Mouse (Mus musculus) C2C12 (cell line): ENCODE data around the gene Tldc2. TPM values are rescaled to one million over a fixed set of nuclear protein-coding genes. Genes with fewer than 3 reads are reported as not detected.
A peak's percentile ranks its signal among the peaks of the same experiment; 100 is the strongest.

Source experiments
- H3K27me3 ChIP-seq: one replicate; pipeline ENCODE4 v1.6.1; 2011; ENCODE audit not compliant: control insufficient read depth, insufficient read depth, insufficient read length
- H3K36me3 ChIP-seq: one replicate; pipeline ENCODE4 v1.6.1; 2011; ENCODE audit not compliant: control insufficient read depth, insufficient read depth
- H3K4me3 ChIP-seq: one replicate; pipeline ENCODE4 v1.5.1; 2011; ENCODE audit warnings: mild to moderate bottlenecking, control low read depth; ENCODE audit not compliant: poor library complexity, insufficient read depth, severe bottlenecking
- H3K79me2 ChIP-seq: one replicate; pipeline ENCODE4 v1.6.1; 2011; ENCODE audit not compliant: control insufficient read depth, insufficient read depth
- H3K79me3 ChIP-seq: one replicate; pipeline ENCODE4 v1.6.1; 2011; ENCODE audit warnings: low read depth, control low read depth
- H3ac ChIP-seq: one replicate; pipeline ENCODE3; 2011; ENCODE audit warnings: low read depth; ENCODE audit not compliant: control insufficient read depth, insufficient read length
- CEBPB ChIP-seq: IDR thresholded peaks from one replicate; pipeline ENCODE4 v1.6.1; 2011; ENCODE audit warnings: low read depth, mild to moderate bottlenecking, control low read depth, moderate library complexity
- CTCF ChIP-seq: IDR thresholded peaks from one replicate; pipeline ENCODE4 v1.5.1; 2011; ENCODE audit not compliant: control insufficient read depth, insufficient read depth, insufficient read length
- FOSL1 ChIP-seq: IDR thresholded peaks from one replicate; pipeline ENCODE4 v1.8.0; 2011; ENCODE audit warnings: mild to moderate bottlenecking, low read length; ENCODE audit not compliant: poor library complexity, insufficient read depth, severe bottlenecking
- MAX ChIP-seq: IDR thresholded peaks from one replicate; pipeline ENCODE4 v1.6.1; 2011; ENCODE audit warnings: mild to moderate bottlenecking, control low read depth
- MYOD1 ChIP-seq: IDR thresholded peaks from one replicate; pipeline ENCODE4 v1.6.1; 2011; ENCODE audit warnings: low read depth; ENCODE audit not compliant: control insufficient read depth, insufficient read length
- MYOG ChIP-seq: IDR thresholded peaks from one replicate; pipeline ENCODE4 v1.6.1; 2011; ENCODE audit not compliant: control insufficient read depth, insufficient read length; ENCODE audit errors: extremely low read depth
- USF1 ChIP-seq: IDR thresholded peaks from one replicate; pipeline ENCODE4 v1.6.1; 2011; ENCODE audit warnings: low read depth, mild to moderate bottlenecking, control low read depth, moderate library complexity
- long read RNA-seq, 2 experiments: library from polyadenylated mRNA; unstranded; transcript quantifications; one replicate each; pipeline ENCODE4 v2.0.0; 2019 to 2020
- polyA plus RNA-seq: library from polyadenylated mRNA; unstranded; fragments of >200 nt; fragmentation: generic; extraction: Trizol; gene quantifications from one replicate; pipeline ENCODE4 v1.2.1, GENCODE M21; 2012; ENCODE audit warnings: missing spikeins

Gene Tldc2
- not detected for polyA plus RNA-seq
- long read RNA-seq, experiment 1 = 0 reads
- long read RNA-seq, experiment 2 = 0 reads

DNA sequence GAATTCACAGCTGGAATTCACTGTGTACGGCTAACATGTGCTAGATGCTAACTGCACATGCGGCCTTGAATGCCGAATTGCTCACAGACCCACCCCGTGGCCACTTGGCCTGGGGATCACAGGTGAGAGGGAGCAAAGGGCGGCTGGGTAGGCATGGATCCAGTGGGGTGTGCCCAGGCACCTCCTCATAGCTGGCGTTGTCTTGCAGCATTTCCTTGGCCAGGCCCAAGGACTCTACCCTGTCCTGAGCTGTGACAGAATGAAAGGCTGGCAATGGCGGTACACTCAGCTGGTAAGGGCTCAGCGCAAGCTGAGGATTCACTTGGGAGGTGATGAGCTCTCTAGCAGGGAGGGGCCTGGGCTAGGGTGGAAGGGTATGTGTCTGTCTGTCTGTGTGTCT, at the start of gene Tldc2:
Gene Tldc2 (plus strand): TSS at position 260 of the 400 bp plus-strand sequence.
- Histone ChIP-seq H3K79me2 (no peaks in the 10 kb centered on the region), H3ac (no peak within 1 kb of the TSS), H3K27me3 (peaks cover 5% of the 10 kb centered on the region), H3K36me3 (no peaks in the 10 kb centered on the region), H3K4me3 (no peak within 1 kb of the TSS), H3K79me3 (no peaks in the 10 kb centered on the region)
- TF ChIP-seq MYOG (no peak), CTCF (no peak), CEBPB (no peak), MAX (no peak), FOSL1 (no peak), USF1 (no peak), MYOD1 (no peak)

DNA sequence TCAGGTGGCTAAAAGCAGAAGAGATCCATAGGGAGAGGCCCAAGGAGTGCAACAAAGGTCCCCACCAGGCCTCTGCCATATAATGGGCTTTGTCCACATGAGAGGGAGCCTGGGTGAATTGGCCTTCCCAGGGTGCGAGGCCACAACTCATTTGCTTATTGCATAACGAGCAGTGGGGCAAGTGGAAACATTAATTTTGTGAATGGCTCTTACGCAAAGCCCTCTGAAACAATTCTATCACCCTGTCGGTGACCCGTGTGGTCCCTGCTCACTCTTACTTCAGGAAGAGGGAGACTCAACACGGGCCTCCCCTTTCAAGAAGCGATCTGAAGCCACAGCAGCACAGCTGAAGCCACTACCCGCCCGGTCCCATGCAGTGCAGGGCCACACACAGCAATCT, 49.6 kb upstream of the Tldc2 start:
- H3ac ChIP-seq = no peak overlapping the region
- no peak overlapping the region for H3K4me3 ChIP-seq
- no peaks in the 10 kb centered on the region for H3K79me2 ChIP-seq
- no peak for TF ChIP-seq MYOD1
- TF ChIP-seq MYOG = no peak
- TF ChIP-seq CEBPB = no peak
- TF ChIP-seq FOSL1 = no peak
- TF ChIP-seq MAX = no peak
- no peak for TF ChIP-seq CTCF
- no peak for TF ChIP-seq USF1
- peaks cover 68% of the 10 kb centered on the region for H3K36me3 ChIP-seq
- no peaks in the 10 kb centered on the region for H3K79me3 ChIP-seq
- H3K27me3 ChIP-seq = no peaks in the 10 kb centered on the region

DNA sequence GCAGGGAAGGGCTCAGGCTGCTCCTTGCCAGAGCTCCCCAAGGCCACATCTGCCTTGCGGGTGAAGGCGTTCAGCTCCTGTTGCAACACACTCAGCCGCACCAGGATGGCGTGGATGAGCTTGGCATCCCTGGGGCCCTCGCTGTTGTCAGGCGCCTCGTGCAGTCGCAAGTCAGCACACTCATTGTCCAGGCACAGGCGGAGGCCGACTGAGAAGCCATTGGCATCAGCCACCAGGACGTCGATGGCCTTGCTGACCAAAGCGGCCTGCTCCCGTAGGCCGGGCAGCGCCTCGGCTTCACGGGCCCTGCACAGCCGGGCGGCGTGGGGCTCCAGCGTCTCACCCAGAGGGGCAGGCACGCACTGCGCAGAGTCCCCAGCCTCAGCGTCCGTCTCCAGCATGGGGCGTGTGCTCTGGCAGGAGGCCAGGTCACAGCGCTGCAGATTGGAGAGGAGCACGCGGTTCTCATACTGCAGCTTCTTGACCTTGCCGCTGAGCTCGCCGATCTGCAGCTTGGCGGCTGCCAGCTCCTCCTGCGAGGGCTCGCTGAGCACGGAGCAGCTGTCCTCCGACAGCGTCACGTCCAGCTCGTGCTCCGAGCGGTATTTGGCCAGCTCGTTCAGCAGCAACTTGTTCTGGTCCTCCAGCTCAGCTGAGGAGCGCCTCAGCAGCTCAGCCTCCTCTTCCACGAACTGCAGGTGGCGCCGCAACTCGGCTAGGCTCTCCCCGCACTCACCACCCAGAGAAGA, 46.8 kb upstream of the Tldc2 start:
- peaks cover 3% of the 10 kb centered on the region for H3K79me3 ChIP-seq
- H3K27me3 ChIP-seq = no peaks in the 10 kb centered on the region
- H3K36me3 ChIP-seq = peaks cover 62% of the 10 kb centered on the region
- TF ChIP-seq CTCF = peak; percentile 32
- no peak for TF ChIP-seq MAX
- TF ChIP-seq USF1 = no peak
- no peak for TF ChIP-seq CEBPB
- no peak for TF ChIP-seq MYOG
- peaks cover 9% of the 10 kb centered on the region for H3K79me2 ChIP-seq
- H3ac ChIP-seq = no peak overlapping the region
- no peak overlapping the region for H3K4me3 ChIP-seq

DNA sequence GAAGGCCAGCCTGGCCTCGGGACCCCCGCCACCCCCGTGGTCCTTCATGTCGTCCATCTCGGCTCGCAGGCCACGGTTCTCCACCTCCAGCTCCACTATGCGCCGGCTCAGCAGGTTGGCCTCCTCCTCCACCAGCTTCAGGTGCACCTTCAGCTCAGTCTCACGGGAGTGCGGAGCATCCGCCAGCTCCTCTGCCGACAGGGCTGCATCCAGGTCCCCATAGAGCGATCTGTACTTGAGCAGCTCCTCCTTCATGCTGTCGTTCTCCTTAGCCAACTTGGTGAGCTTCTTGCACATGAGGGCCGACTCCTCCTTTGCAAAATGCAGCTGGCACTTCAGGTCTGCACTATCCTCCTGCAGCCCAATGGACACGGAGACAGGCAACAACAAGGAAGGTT, 46.2 kb upstream of the Tldc2 start:
- no peak for TF ChIP-seq MYOG
- no peak for TF ChIP-seq CTCF
- no peak for TF ChIP-seq CEBPB
- Histone ChIP-seq H3K27me3 (no peaks in the 10 kb centered on the region), H3K36me3 (peaks cover 65% of the 10 kb centered on the region), H3K79me3 (peaks cover 3% of the 10 kb centered on the region), H3ac (no peak overlapping the region), H3K4me3 (no peak overlapping the region), H3K79me2 (peaks cover 11% of the 10 kb centered on the region)

DNA sequence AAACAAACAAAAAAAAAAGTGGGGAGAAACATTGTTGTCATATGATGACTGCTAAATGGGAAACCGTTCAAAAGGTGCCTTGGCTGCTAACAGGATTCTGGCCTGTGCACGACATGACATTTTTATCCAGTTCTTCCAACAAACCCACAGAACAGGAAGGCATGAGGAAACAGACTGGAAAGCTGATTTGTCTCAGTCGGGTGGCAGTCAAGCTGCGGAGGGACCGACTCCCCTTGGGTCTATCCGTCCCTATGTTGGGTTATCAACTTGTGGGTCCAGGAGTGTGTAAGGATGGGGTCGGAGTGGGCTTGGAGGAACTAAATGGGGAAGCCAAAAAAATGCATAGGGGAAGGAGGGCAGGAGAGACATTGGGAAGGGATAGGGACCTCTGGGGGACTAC, 45.4 kb upstream of the Tldc2 start:
- Histone ChIP-seq H3K79me2 (peaks cover 18% of the 10 kb centered on the region), H3K79me3 (peaks cover 3% of the 10 kb centered on the region), H3K27me3 (no peaks in the 10 kb centered on the region), H3K36me3 (peaks cover 68% of the 10 kb centered on the region), H3ac (no peak overlapping the region), H3K4me3 (no peak overlapping the region)
- TF ChIP-seq USF1 (no peak), CEBPB (no peak), CTCF (no peak), MAX (no peak), FOSL1 (no peak), MYOD1 (no peak), MYOG (no peak)

DNA sequence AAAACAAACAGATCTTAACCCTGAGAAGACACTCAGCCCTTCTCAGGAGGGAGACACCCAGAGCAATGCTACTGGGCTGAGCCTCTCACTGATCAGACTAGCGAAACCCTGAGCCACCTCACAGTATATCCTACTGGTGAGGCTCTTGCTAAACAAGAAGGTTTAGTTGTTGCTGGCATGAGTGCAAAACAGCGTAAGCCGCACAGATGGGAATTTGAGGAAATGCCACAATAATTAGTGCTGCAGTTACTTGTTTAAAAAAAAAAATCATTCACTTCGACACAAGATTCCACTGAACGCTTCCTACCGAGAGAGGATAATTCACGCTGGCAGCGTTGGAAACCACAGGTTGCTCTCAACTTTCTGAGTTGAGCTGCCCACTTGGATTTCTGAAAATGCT, 43.3 kb upstream of the Tldc2 start:
- H3K36me3 ChIP-seq = peaks cover 76% of the 10 kb centered on the region

More for the DNA sequence above, 43.3 kb upstream of the Tldc2 start:
- H3K79me2 ChIP-seq = peaks cover 35% of the 10 kb centered on the region
- H3K4me3 ChIP-seq = no peak overlapping the region
- H3K27me3 ChIP-seq = no peaks in the 10 kb centered on the region
- H3ac ChIP-seq = no peak overlapping the region
- H3K79me3 ChIP-seq = peaks cover 4% of the 10 kb centered on the region
- TF ChIP-seq FOSL1 (no peak), CTCF (no peak)
